Mouse (Mus musculus) intestine, embryonic 16.5 days (tissue): ENCODE measurements at regions not wholly inside any gene's neighbourhood (a gene's known extent, or its start where the extent isn't known, plus 50 kb on each side); places are given as distances from the start of the nearest gene placed in this dataset.

Experiments
- ATAC-seq: fragments of 200-750 bp; cut with Nextera tagmentation; 2 replicates; pipeline ENCODE4 v1.8.0; 2017; ENCODE audit warnings: moderate TSS enrichment, moderate library complexity
- H3K27ac ChIP-seq: fragments of 300-500 bp; sonication (generic); 2 replicates; pipeline ENCODE4 v1.5.1; 2014; ENCODE audit warnings: mild to moderate bottlenecking, low read length
- H3K27me3 ChIP-seq: fragments of 300-500 bp; sonication (generic); replicated peaks from 2 replicates; pipeline ENCODE4 v1.6.1; 2014; ENCODE audit warnings: low read length, control low read depth, mixed read lengths; ENCODE audit not compliant: control insufficient read depth, insufficient read depth
- H3K36me3 ChIP-seq: fragments of 300-500 bp; sonication (generic); 2 replicates; pipeline ENCODE4 v1.6.1; 2014; ENCODE audit warnings: low read length, control low read depth; ENCODE audit not compliant: control insufficient read depth, insufficient read depth
- H3K4me1 ChIP-seq: fragments of 300-500 bp; sonication (generic); 2 replicates; pipeline ENCODE4 v1.6.1; 2014; ENCODE audit warnings: low read length, control low read depth, mixed read lengths; ENCODE audit not compliant: control insufficient read depth, insufficient read depth
- H3K4me2 ChIP-seq: fragments of 300-500 bp; sonication (generic); 2 replicates; pipeline ENCODE4 v1.6.1; 2014; ENCODE audit warnings: low read depth, low read length, control low read depth
- H3K4me3 ChIP-seq: fragments of 300-500 bp; sonication (generic); 2 replicates; pipeline ENCODE4 v1.5.1; 2014; ENCODE audit warnings: mild to moderate bottlenecking, low read length
- H3K9ac ChIP-seq: fragments of 300-500 bp; sonication (generic); 2 replicates; pipeline ENCODE4 v1.6.1; 2014; ENCODE audit warnings: low read depth, low read length
- H3K9me3 ChIP-seq: fragments of 300-500 bp; sonication (generic); 2 replicates; pipeline ENCODE4 v1.6.1; 2016; ENCODE audit warnings: low read length, control low read depth; ENCODE audit not compliant: control insufficient read depth
- WGBS: fragments of 180-500 bp; shearing (Covaris S2); extraction: QIAGEN DNeasy Blood & Tissue Kit; methylation state at CpG from one replicate; pipeline ENCODE4 v1.1.7; 2014; 5-methylcytosine and 5-hydroxymethylcytosine counted together

- Histone ChIP-seq H3K4me1 (no peaks in the 10 kb centered on the region), H3K27ac (no peak overlapping the region), H3K27me3 (no peaks in the 10 kb centered on the region), H3K4me2 (no peak overlapping the region), H3K4me3 (no peak overlapping the region), H3K9me3 (no peaks in the 10 kb centered on the region), H3K9ac (no peak overlapping the region), H3K36me3 (no peaks in the 10 kb centered on the region)
- 79% methylated on average over 3 of the region's 3 CpGs for WGBS
- no peak for ATAC-seq
Observed at GRCm38 (mm10) chr12:95054887-95055286, 637.1 kb upstream of the Flrt2 start.

- ATAC-seq: no peak
- no peak overlapping the region for H3K27ac ChIP-seq
- no peak overlapping the region for H3K4me3 ChIP-seq
- no peaks in the 10 kb centered on the region for H3K9me3 ChIP-seq
- H3K36me3 ChIP-seq: no peaks in the 10 kb centered on the region
- WGBS: 77% methylated on average over 7 of the region's 7 CpGs
- no peak overlapping the region for H3K9ac ChIP-seq
- no peaks in the 10 kb centered on the region for H3K4me1 ChIP-seq
- H3K27me3 ChIP-seq: no peaks in the 10 kb centered on the region
- H3K4me2 ChIP-seq: no peak overlapping the region
Observed at GRCm38 (mm10) chr12:95056926-95057325, 635.1 kb upstream of the Flrt2 start.

GRCm38 (mm10) chr12:95059396-95059795 lies 632.6 kb upstream of the Flrt2 start:
- no peaks in the 10 kb centered on the region for H3K27me3 ChIP-seq
- 81% methylated on average over 2 of the region's 2 CpGs for WGBS

GRCm38 (mm10) chr12:95072307-95072706 lies 619.7 kb upstream of the Flrt2 start:
- WGBS: 65% methylated on average over 2 of the region's 2 CpGs
- Histone ChIP-seq H3K4me1 (no peaks in the 10 kb centered on the region), H3K27ac (no peak overlapping the region), H3K4me3 (no peak overlapping the region), H3K9me3 (no peaks in the 10 kb centered on the region), H3K36me3 (no peaks in the 10 kb centered on the region), H3K27me3 (no peaks in the 10 kb centered on the region), H3K9ac (no peak overlapping the region), H3K4me2 (no peak overlapping the region)
- no peak for ATAC-seq

More at GRCm38 (mm10) chr12:95059396-95059795, 632.6 kb upstream of the Flrt2 start:
- Histone ChIP-seq H3K4me3 (no peak overlapping the region), H3K36me3 (no peaks in the 10 kb centered on the region), H3K27ac (no peak overlapping the region), H3K9ac (no peak overlapping the region), H3K4me1 (no peaks in the 10 kb centered on the region), H3K9me3 (no peaks in the 10 kb centered on the region), H3K4me2 (no peak overlapping the region)
- ATAC-seq: no peak

- Histone ChIP-seq H3K27me3 (no peaks in the 10 kb centered on the region), H3K27ac (no peak overlapping the region), H3K9ac (no peak overlapping the region), H3K4me3 (no peak overlapping the region), H3K36me3 (no peaks in the 10 kb centered on the region), H3K4me1 (no peaks in the 10 kb centered on the region), H3K4me2 (no peak overlapping the region), H3K9me3 (no peaks in the 10 kb centered on the region)
- WGBS: 81% methylated on average over 3 of the region's 3 CpGs
- no peak for ATAC-seq
Observed at GRCm38 (mm10) chr12:95119223-95119952, 572.6 kb upstream of the Flrt2 start.

- WGBS: 62% methylated on average over 1 of the region's 1 CpGs
- no peak overlapping the region for H3K4me3 ChIP-seq
- H3K27me3 ChIP-seq: no peaks in the 10 kb centered on the region
- no peak overlapping the region for H3K9ac ChIP-seq
- no peak overlapping the region for H3K27ac ChIP-seq
- H3K4me2 ChIP-seq: no peak overlapping the region
- H3K4me1 ChIP-seq: no peaks in the 10 kb centered on the region
- H3K9me3 ChIP-seq: no peaks in the 10 kb centered on the region
- H3K36me3 ChIP-seq: no peaks in the 10 kb centered on the region
- ATAC-seq: no peak
Observed at GRCm38 (mm10) chr12:95132804-95133203, 559.2 kb upstream of the Flrt2 start.

- H3K4me3 ChIP-seq: no peak overlapping the region
- H3K9me3 ChIP-seq: no peaks in the 10 kb centered on the region
- no peaks in the 10 kb centered on the region for H3K27me3 ChIP-seq
- no peak overlapping the region for H3K4me2 ChIP-seq
- H3K27ac ChIP-seq: no peak overlapping the region
- no peaks in the 10 kb centered on the region for H3K4me1 ChIP-seq
- no peaks in the 10 kb centered on the region for H3K36me3 ChIP-seq
- no peak overlapping the region for H3K9ac ChIP-seq
- WGBS: 48% methylated on average over 4 of the region's 4 CpGs
- no peak for ATAC-seq
Observed at GRCm38 (mm10) chr12:95133482-95133881, 558.5 kb upstream of the Flrt2 start.

GRCm38 (mm10) chr12:95138167-95138566 lies 553.9 kb upstream of the Flrt2 start:
- Histone ChIP-seq H3K4me2 (no peak overlapping the region), H3K27ac (no peak overlapping the region), H3K4me3 (no peak overlapping the region), H3K36me3 (no peaks in the 10 kb centered on the region), H3K4me1 (no peaks in the 10 kb centered on the region), H3K27me3 (no peaks in the 10 kb centered on the region), H3K9ac (no peak overlapping the region), H3K9me3 (no peaks in the 10 kb centered on the region)
- ATAC-seq: no peak
- 77% methylated on average over 2 of the region's 2 CpGs for WGBS

GRCm38 (mm10) chr12:95171051-95171450 lies 521.0 kb upstream of the Flrt2 start:
- 52% methylated on average over 2 of the region's 2 CpGs for WGBS
- no peak overlapping the region for H3K4me2 ChIP-seq
- H3K27me3 ChIP-seq: no peaks in the 10 kb centered on the region
- no peak overlapping the region for H3K9ac ChIP-seq
- ATAC-seq: no peak
- no peak overlapping the region for H3K27ac ChIP-seq
- H3K36me3 ChIP-seq: no peaks in the 10 kb centered on the region
- H3K9me3 ChIP-seq: no peaks in the 10 kb centered on the region
- no peak overlapping the region for H3K4me3 ChIP-seq
- no peaks in the 10 kb centered on the region for H3K4me1 ChIP-seq
